Mouse (Mus musculus) neural tube, embryonic 13.5 days (tissue): ENCODE data around the gene Tpk1. TPM values are rescaled to one million over a fixed set of nuclear protein-coding genes. Genes with fewer than 3 reads are reported as not detected.

Experiments
- ATAC-seq: fragments of 200-750 bp; cut with Nextera tagmentation; 2 replicates; pipeline ENCODE4 v1.8.0; 2017; ENCODE audit warnings: low read depth, mild to moderate bottlenecking, moderate TSS enrichment, moderate library complexity
- H3K27ac ChIP-seq: fragments of 300-500 bp; sonication (generic); replicated peaks from 2 replicates; pipeline ENCODE4 v1.5.1; 2015; ENCODE audit warnings: moderate library complexity, mild to moderate bottlenecking, inconsistent platforms
- H3K27me3 ChIP-seq: fragments of 300-500 bp; sonication (generic); 2 replicates; pipeline ENCODE4 v1.6.1; 2015; ENCODE audit warnings: mild to moderate bottlenecking, inconsistent platforms
- H3K36me3 ChIP-seq: fragments of 300-500 bp; sonication (generic); 2 replicates; pipeline ENCODE4 v1.6.1; 2015; ENCODE audit warnings: mild to moderate bottlenecking, inconsistent platforms
- H3K4me1 ChIP-seq: fragments of 300-500 bp; sonication (generic); replicated peaks from 2 replicates; pipeline ENCODE4 v1.6.1; 2015; ENCODE audit warnings: inconsistent platforms
- H3K4me2 ChIP-seq: fragments of 300-500 bp; sonication (generic); 2 replicates; pipeline ENCODE4 v1.6.1; 2015; ENCODE audit warnings: inconsistent platforms, mild to moderate bottlenecking, moderate library complexity
- H3K4me3 ChIP-seq: fragments of 300-500 bp; sonication (generic); 2 replicates; pipeline ENCODE4 v1.5.1; 2015; ENCODE audit warnings: mild to moderate bottlenecking, inconsistent platforms
- H3K9ac ChIP-seq: fragments of 300-500 bp; sonication (generic); 2 replicates; pipeline ENCODE4 v1.6.1; 2015; ENCODE audit warnings: moderate library complexity, mild to moderate bottlenecking, inconsistent platforms
- H3K9me3 ChIP-seq: fragments of 300-500 bp; sonication (generic); 2 replicates; pipeline ENCODE4 v1.6.1; 2016; ENCODE audit warnings: inconsistent platforms
- WGBS: fragments of 180-500 bp; shearing (Covaris S2); methylation state at CpG from one replicate; pipeline ENCODE4 v1.1.7; 2015; 5-methylcytosine and 5-hydroxymethylcytosine counted together
- polyA plus RNA-seq: library from polyadenylated mRNA; unstranded; fragments of >200 nt; fragmentation: Nextera tagmentation; extraction: Ambion mirVana; gene quantifications from 2 replicates; pipeline ENCODE4 v1.2.1, GENCODE M21; 2015

Tpk1 gene
- polyA plus RNA-seq, 1 experiment from 2014 or later = 6.1 TPM

DNA sequence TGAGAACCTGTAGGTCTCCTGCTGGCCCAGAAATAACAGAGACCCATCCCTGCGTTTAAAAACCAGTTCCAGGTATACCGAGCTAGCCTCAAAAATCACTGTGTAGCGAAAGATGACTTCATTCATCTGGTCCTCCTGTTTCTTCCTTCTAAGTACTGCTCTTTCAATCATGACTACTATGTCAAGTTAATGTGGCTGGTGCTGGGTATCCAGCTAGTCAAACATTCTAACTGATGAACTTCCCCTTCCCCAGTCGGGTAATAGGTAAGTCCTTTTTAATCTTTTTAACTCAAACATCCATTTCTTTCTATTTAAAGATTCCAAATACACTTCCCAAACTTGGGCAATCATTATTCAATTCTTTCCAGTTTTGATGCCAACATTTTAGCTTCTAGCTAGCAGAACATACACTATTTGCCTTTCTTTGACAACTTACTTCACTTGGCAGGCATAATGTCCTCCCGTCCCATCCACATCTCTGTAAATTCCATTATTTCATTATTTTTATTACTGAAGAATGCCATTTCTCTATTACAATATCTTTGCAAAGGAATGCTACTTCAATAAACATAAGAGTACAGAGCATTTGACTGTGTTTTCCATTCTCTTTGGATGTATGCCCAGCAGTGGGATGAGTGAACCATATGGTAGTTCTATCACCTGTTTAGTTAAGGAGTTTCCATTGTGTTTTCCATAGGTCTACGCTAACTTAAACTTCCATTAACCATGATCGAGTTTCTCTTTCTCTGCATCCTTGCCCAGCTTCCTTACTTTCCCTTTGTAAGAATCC lies 728 bp upstream of the Tpk1 start:
- Histone ChIP-seq H3K9ac (peak overlapping the region; percentile 71), H3K27ac (peak overlapping the region; percentile 95), H3K4me3 (peak overlapping the region; percentile 52), H3K9me3 (no peaks in the 10 kb centered on the region), H3K4me2 (peak overlapping the region; percentile 67), H3K4me1 (peaks cover 9% of the 10 kb centered on the region; the same call in 1 of the 2 replicates), H3K27me3 (no peaks in the 10 kb centered on the region), H3K36me3 (no peaks in the 10 kb centered on the region)
- WGBS = 85% methylated on average over 7 of the region's 7 CpGs
- peak; percentile 3 for ATAC-seq

DNA sequence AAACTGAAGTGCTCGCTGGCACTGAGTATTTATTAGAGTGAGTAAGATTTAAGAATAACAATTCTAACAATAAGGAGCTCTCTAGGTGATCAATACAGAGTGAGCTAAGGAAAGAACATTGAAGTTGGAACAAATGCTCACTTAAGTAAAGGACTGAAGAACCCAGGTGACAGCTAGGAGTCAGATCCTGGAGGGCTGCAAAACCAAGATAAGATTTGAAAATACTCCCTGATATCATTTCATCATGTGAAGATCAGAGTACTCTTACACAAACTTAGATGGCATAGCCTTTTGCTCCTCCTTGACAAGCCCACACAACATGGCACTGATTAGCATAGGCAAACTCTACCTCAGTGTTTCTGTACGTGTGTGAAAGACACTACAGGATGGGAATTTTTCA lies 4.3 kb downstream of the Tpk1 start:
- 92% methylated on average over 2 of the region's 2 CpGs for WGBS
- Histone ChIP-seq H3K9ac (no peak overlapping the region), H3K27me3 (no peaks in the 10 kb centered on the region), H3K36me3 (no peaks in the 10 kb centered on the region), H3K4me3 (no peak overlapping the region), H3K4me1 (peaks cover 9% of the 10 kb centered on the region; the same call in 1 of the 2 replicates), H3K27ac (no peak overlapping the region), H3K4me2 (no peak overlapping the region), H3K9me3 (no peaks in the 10 kb centered on the region)
- ATAC-seq = no peak

DNA sequence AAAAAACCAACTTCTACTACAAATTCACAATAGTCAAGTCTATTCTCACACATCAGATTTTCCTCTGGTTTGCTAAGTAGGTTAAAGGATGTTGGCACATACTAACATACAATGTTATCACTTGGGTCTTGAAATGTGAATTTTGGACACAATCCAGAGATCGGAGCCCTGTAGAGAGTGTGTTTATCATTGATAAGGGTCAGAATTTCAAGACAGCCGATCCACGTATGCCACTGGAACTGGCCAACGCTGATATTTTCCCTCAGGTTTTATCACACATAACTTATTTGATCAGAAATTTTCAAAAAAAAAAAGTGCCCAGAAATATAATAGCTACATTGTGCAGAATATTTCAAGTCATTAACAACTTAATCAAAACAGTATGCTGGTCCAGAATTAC lies 7.8 kb downstream of the Tpk1 start:
- H3K4me2 ChIP-seq = no peak overlapping the region
- H3K36me3 ChIP-seq = no peaks in the 10 kb centered on the region
- H3K4me1 ChIP-seq = no peaks in the 10 kb centered on the region
- H3K27ac ChIP-seq = no peak overlapping the region
- H3K9me3 ChIP-seq = no peaks in the 10 kb centered on the region
- ATAC-seq = no peak
- 90% methylated on average over 4 of the region's 4 CpGs for WGBS
- H3K27me3 ChIP-seq = no peaks in the 10 kb centered on the region
- H3K4me3 ChIP-seq = no peak overlapping the region
- no peak overlapping the region for H3K9ac ChIP-seq

DNA sequence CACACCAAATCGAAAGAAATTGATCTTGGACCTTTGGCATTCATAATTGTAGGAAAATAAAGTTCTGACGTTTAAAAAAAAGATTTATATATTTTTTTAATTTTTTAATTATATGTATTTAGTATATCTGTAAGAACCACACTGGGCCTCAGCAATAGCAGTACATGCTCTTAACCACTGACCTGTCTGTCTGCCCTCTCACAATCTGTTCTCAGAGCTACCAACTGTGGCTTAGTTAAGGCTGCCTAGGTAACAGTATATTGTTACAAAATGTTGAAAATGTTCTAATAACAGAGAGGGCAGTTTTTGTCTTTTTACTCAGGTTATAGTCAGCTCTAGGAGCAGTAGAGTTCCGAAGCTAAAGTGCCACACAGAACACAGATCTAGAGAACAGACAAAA lies 8.2 kb downstream of the Tpk1 start:
- WGBS = 92% methylated on average over 3 of the region's 3 CpGs
- Histone ChIP-seq H3K4me1 (no peaks in the 10 kb centered on the region), H3K27me3 (no peaks in the 10 kb centered on the region), H3K36me3 (no peaks in the 10 kb centered on the region), H3K27ac (no peak overlapping the region), H3K9ac (no peak overlapping the region), H3K4me3 (no peak overlapping the region), H3K4me2 (no peak overlapping the region), H3K9me3 (no peaks in the 10 kb centered on the region)
- no peak for ATAC-seq

DNA sequence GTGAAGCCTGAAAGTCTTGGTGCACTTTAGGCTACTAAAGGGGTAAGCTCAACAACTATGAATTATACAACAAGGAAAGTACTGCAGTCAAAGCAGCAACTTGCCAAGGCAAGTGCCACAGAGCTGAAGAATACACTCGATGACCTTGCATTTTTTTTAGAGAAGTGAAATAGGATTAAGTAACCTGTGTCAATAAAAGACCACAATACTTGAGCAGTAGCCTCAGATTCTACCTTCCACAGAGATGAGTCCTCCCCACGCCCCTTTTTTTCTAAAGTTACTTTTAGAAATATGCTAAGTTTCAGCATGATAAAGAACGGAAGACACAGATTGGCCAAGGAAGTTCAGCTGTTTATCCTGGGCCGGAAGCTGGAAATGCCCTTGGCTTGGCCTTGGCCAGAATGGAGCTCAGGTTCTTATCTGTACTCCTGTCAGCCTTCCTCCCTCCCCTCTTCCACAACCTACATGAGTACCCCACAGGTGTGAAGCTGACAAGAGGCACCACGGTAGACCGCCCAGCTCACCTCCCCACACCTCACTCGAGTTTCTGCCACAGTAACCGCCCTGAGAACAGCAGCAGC lies 11.1 kb downstream of the Tpk1 start:
- Histone ChIP-seq H3K9ac (no peak overlapping the region), H3K9me3 (no peaks in the 10 kb centered on the region), H3K27me3 (no peaks in the 10 kb centered on the region), H3K4me3 (no peak overlapping the region), H3K36me3 (no peaks in the 10 kb centered on the region), H3K27ac (no peak overlapping the region), H3K4me2 (no peak overlapping the region), H3K4me1 (no peaks in the 10 kb centered on the region)
- no peak for ATAC-seq
- WGBS = 93% methylated on average over 8 of the region's 8 CpGs

DNA sequence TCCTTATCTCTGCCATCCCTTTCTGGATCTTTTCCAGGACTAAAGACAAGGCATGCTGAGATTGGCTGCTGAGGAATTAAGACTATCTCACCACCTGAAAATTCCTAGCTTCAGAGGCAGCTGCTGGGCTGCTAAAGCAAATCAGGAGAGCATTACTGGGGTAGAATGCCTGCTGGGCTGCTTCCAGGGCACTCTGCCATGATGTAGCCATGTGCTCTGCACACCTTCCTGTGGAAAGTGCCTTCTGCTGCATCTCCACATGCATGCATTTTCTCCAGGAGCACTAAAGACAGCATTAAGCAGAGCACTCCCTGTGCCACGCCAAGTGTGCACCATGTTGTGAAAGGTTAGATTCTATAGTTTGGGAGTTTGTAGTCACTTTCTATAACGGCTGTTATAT lies 16.6 kb downstream of the Tpk1 start:
- no peaks in the 10 kb centered on the region for H3K9me3 ChIP-seq

DNA sequence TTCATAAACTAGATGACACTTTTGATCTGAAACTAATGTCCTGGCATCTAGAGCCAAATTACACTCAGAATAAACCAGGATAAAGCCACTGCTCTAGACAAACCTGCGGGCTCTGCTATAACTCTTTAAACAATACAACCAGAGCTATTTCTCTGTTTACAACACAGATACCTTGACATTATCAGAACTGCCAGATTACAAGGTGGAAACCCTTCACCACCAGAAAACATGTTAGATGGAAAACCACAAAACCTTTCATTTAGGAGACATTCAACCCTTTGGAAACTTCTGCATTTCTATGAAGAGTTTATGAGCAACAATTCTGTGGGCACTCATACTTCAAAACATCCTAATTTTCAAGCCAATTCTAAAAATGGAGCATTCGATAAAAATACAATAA lies 20.4 kb downstream of the Tpk1 start:
- Histone ChIP-seq H3K4me2 (no peak overlapping the region), H3K27me3 (no peaks in the 10 kb centered on the region), H3K36me3 (no peaks in the 10 kb centered on the region), H3K4me3 (no peak overlapping the region), H3K9ac (no peak overlapping the region), H3K9me3 (no peaks in the 10 kb centered on the region), H3K4me1 (no peaks in the 10 kb centered on the region), H3K27ac (no peak overlapping the region)
- no peak for ATAC-seq
- 90% methylated on average over 2 of the region's 2 CpGs for WGBS

More for the DNA sequence above, 16.6 kb downstream of the Tpk1 start:
- 93% methylated on average over 2 of the region's 2 CpGs for WGBS
- no peaks in the 10 kb centered on the region for H3K4me1 ChIP-seq
- ATAC-seq = no peak
- no peaks in the 10 kb centered on the region for H3K27me3 ChIP-seq
- H3K36me3 ChIP-seq = no peaks in the 10 kb centered on the region
- no peak overlapping the region for H3K27ac ChIP-seq
- H3K9ac ChIP-seq = no peak overlapping the region
- H3K4me3 ChIP-seq = no peak overlapping the region
- no peak overlapping the region for H3K4me2 ChIP-seq

DNA sequence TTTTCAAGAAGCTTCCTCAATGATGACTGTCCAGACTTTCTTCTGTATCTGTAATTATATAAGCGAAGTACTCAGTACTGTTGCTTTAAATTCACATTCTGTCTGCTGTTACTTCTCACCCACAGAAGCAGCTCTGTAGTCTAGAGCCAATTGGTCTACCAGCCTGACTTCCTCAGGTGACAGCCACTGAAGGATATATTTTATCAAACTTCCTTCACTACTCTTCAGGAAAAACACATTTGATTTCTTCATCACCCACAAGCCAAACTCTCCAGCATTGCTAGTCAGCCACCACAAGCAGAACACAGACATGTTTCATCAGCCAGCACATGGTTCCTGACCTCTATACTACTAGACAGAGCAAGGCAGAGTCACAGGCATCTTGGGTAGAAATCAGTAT lies 21.0 kb downstream of the Tpk1 start:
- WGBS = 88% methylated on average over 1 of the region's 1 CpGs
- ATAC-seq = no peak
- H3K4me3 ChIP-seq = no peak overlapping the region

DNA sequence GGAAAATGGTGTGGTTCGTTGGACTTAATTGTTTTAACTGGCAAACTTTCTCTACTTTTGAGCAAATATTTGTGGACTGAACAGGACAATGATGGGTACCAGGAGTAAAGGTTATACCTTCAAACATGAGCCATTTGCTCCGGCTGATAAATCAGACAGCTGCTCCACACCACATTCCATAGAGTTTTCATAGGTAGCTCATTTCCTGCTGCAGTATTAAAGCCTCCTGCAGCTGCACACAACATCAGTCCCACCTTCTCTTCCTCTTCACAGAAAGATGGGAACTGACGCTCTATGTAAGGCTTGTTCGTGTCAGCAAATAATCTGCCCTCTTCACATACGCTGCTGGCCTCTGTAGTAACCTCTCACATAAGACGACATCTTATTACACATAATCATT lies 22.4 kb downstream of the Tpk1 start:
- Histone ChIP-seq H3K4me2 (no peak overlapping the region), H3K9me3 (no peaks in the 10 kb centered on the region), H3K9ac (no peak overlapping the region), H3K4me3 (no peak overlapping the region), H3K4me1 (no peaks in the 10 kb centered on the region), H3K27ac (no peak overlapping the region), H3K36me3 (no peaks in the 10 kb centered on the region), H3K27me3 (no peaks in the 10 kb centered on the region)
- no peak for ATAC-seq
- 85% methylated on average over 6 of the region's 6 CpGs for WGBS

More for the DNA sequence above, 21.0 kb downstream of the Tpk1 start:
- Histone ChIP-seq H3K9ac (no peak overlapping the region), H3K27ac (no peak overlapping the region), H3K27me3 (no peaks in the 10 kb centered on the region), H3K4me1 (no peaks in the 10 kb centered on the region), H3K4me2 (no peak overlapping the region), H3K9me3 (no peaks in the 10 kb centered on the region), H3K36me3 (no peaks in the 10 kb centered on the region)

DNA sequence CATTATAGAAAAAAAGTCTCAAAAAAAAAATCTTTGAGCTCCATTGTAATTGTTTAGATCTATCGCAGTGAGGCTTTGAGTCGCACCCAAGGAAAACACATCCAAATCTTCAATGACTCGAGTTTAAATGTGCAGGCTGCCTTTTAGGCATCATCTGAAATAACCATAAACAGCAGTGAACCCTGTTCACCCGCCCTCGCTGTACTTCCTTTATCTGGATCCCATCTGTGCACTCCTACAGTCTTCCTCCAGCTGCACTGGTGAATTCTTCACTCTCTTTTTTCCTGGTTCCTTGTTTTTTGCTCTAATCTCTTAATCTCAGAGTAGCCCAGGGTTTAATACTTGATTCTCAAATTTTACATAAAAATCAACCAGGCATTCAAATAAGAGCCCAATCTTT lies 23.7 kb downstream of the Tpk1 start:
- Histone ChIP-seq H3K27ac (no peak overlapping the region), H3K36me3 (no peaks in the 10 kb centered on the region), H3K9me3 (no peaks in the 10 kb centered on the region), H3K4me2 (no peak overlapping the region), H3K4me3 (no peak overlapping the region), H3K4me1 (no peaks in the 10 kb centered on the region), H3K9ac (no peak overlapping the region), H3K27me3 (no peaks in the 10 kb centered on the region)
- WGBS = 78% methylated on average over 5 of the region's 5 CpGs
- ATAC-seq = no peak

DNA sequence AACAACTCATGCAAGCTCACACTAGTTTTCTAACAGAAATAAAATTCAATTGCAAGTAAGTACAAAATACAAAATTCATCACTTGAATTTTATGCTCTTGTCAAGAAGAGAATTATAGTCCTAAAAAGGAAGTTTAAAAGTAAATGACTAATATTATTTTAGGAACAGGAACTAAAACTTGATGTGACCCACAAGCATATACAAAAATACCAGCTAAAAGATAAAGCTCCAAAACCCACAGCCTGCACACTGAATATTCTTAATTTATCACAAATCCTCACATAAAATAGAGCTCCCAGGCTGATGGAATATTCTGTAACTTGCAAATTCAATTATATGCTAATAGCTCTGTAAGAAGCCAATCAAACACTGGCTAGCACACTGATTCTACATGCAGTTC lies 25.5 kb downstream of the Tpk1 start:
- Histone ChIP-seq H3K27me3 (no peaks in the 10 kb centered on the region), H3K4me2 (no peak overlapping the region), H3K4me1 (no peaks in the 10 kb centered on the region), H3K9ac (no peak overlapping the region), H3K27ac (no peak overlapping the region), H3K36me3 (no peaks in the 10 kb centered on the region), H3K4me3 (no peak overlapping the region), H3K9me3 (no peaks in the 10 kb centered on the region)
- ATAC-seq = no peak

DNA sequence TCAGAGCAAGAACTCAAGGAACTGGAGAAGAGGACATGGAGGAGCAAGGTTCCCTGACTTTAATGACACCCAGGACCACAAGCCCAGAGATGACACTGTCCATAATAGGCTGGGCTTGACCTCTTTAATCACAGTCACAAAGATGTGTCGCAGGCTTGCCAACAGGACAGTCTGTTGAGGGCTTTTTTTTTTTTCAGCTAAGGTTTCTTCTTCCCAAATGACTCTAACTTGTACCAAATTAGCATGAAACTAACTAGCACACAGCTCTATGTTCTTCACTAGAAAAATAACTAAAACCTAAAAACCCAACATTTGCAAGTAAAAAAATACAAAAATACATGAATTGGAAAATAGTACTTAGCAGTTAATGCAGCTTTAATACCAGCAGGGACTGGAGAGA lies 27.2 kb downstream of the Tpk1 start:
- no peak overlapping the region for H3K27ac ChIP-seq
- no peak overlapping the region for H3K4me2 ChIP-seq
- H3K4me1 ChIP-seq = no peaks in the 10 kb centered on the region
- no peak for ATAC-seq
- no peaks in the 10 kb centered on the region for H3K27me3 ChIP-seq
- no peaks in the 10 kb centered on the region for H3K9me3 ChIP-seq
- H3K9ac ChIP-seq = no peak overlapping the region
- 89% methylated on average over 1 of the region's 1 CpGs for WGBS
- no peaks in the 10 kb centered on the region for H3K36me3 ChIP-seq
- no peak overlapping the region for H3K4me3 ChIP-seq

DNA sequence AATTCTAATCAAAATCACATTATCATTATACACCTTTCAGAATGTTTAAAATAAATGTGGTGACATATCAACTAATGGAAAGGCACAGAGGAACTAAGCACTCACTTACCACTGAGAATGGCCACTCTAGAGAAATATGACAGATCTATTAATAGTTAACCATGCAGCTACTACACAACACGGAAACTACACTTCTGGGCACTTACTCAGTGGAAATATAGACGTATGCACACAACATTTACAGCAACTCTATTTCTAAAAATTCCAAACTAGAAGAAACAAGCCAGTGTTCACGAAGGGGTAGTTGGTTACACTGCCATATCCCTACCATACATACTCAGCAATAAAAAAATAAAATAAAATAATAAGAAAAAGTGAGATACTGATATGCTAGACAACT lies 28.0 kb downstream of the Tpk1 start:
- H3K4me2 ChIP-seq = no peak overlapping the region
- H3K36me3 ChIP-seq = no peaks in the 10 kb centered on the region
- no peaks in the 10 kb centered on the region for H3K9me3 ChIP-seq
- 91% methylated on average over 3 of the region's 3 CpGs for WGBS
- no peak overlapping the region for H3K9ac ChIP-seq
- no peak for ATAC-seq
- no peak overlapping the region for H3K27ac ChIP-seq
- no peaks in the 10 kb centered on the region for H3K4me1 ChIP-seq
- H3K27me3 ChIP-seq = no peaks in the 10 kb centered on the region
- H3K4me3 ChIP-seq = no peak overlapping the region
